Mouse (Mus musculus) layer of hippocampus, adult 6 months (tissue): Measurements from ENCODE around the gene Bag6. TPM values are rescaled to one million over a fixed set of nuclear protein-coding genes. Genes with fewer than 3 reads are reported as not detected.

Source experiments
- microRNA-seq: library from miRNA; unstranded; fragments of <30 nt; microRNA quantifications from one replicate; pipeline ENCODE4 v1.2.0, GENCODE M21; 2020
- polyA plus RNA-seq: library from polyadenylated mRNA; unstranded; fragments of <200 nt; fragmentation: Nextera tagmentation; gene quantifications from 2 replicates; pipeline ENCODE4 v1.2.3, GENCODE M21; 2021

The Bag6 gene
- polyA plus RNA-seq, 1 experiment from 2014 or later: 90.8 TPM

Small RNA genes within 50 kb of the gene (microRNA-seq; reads per million reads assigned to microRNA genes)
- not detected for gene Mir6973a

Other genes with a start within 250 kb of the Bag6 start
- gene C2, start 236.9 kb upstream of the Bag6 start, polyA plus RNA-seq: 1.3 and 2.0 TPM in 2 replicates
- gene Ehmt2, start 236.7 kb upstream of the Bag6 start, polyA plus RNA-seq: 21.5 and 22.0 TPM in 2 replicates
- 0.29 and 0.30 TPM in 2 replicates for gene Slc44a4, start 220.7 kb upstream of the Bag6 start, polyA plus RNA-seq
- 24.8 and 26.2 TPM in 2 replicates for gene Neu1, start 203.9 kb upstream of the Bag6 start, polyA plus RNA-seq
- 0.90 and 1.3 TPM in 2 replicates for gene Hspa1b, start 175.9 kb upstream of the Bag6 start, polyA plus RNA-seq
- gene Gm20481, start 165.3 kb upstream of the Bag6 start, polyA plus RNA-seq: not detected in 2 replicates
- 7.2 and 7.7 TPM in 2 replicates for gene Hspa1a, start 163.0 kb upstream of the Bag6 start, polyA plus RNA-seq
- 0.60 and 0.84 TPM in 2 replicates for gene Hspa1l, start 162.5 kb upstream of the Bag6 start, polyA plus RNA-seq
- 35.2 and 42.4 TPM in 2 replicates for gene Lsm2, start 153.3 kb upstream of the Bag6 start, polyA plus RNA-seq
- 20.0 and 21.5 TPM in 2 replicates for gene Vars, start 134.2 kb upstream of the Bag6 start, polyA plus RNA-seq
- 0.20 TPM in 1 of 2 replicates, not detected in the other for gene Vwa7, start 118.6 kb upstream of the Bag6 start, polyA plus RNA-seq
- 0.62 and 0.97 TPM in 2 replicates for gene Sapcd1, start 107.2 kb upstream of the Bag6 start, polyA plus RNA-seq
- gene Msh5, start 88.4 kb upstream of the Bag6 start, polyA plus RNA-seq: 0.33 and 0.59 TPM in 2 replicates
- 28.2 and 29.7 TPM in 2 replicates for gene Clic1, start 85.2 kb upstream of the Bag6 start, polyA plus RNA-seq
- gene Ddah2, start 76.1 kb upstream of the Bag6 start, polyA plus RNA-seq: 18.0 and 23.6 TPM in 2 replicates
- not detected in 2 replicates for gene Ly6g6c, start 69.8 kb upstream of the Bag6 start, polyA plus RNA-seq
- gene Mpig6b, start 69.0 kb upstream of the Bag6 start, polyA plus RNA-seq: 0.06 TPM in 1 of 2 replicates, not detected in the other
- gene Ly6g6e, start 58.3 kb upstream of the Bag6 start, polyA plus RNA-seq: 4.4 and 4.6 TPM in 2 replicates
- gene Ly6g6d, start 57.1 kb upstream of the Bag6 start, polyA plus RNA-seq: 1.2 and 2.3 TPM in 2 replicates
- gene Ly6g6f, start 49.6 kb upstream of the Bag6 start, polyA plus RNA-seq: 1.2 and 2.1 TPM in 2 replicates
- 86.3 and 93.9 TPM in 2 replicates for gene Abhd16a, start 45.9 kb upstream of the Bag6 start, polyA plus RNA-seq
- not detected in 2 replicates for gene Ly6g5c, start 26.9 kb upstream of the Bag6 start, polyA plus RNA-seq
- not detected in 2 replicates for gene Ly6g5b, start 19.8 kb upstream of the Bag6 start, polyA plus RNA-seq
- gene Gpank1, start 13.7 kb upstream of the Bag6 start, polyA plus RNA-seq: 16.5 and 19.1 TPM in 2 replicates
- gene Csnk2b, start 13.1 kb upstream of the Bag6 start, polyA plus RNA-seq: 212 and 242 TPM in 2 replicates
- 24.7 and 40.7 TPM in 2 replicates for gene D17H6S53E, start 8.8 kb upstream of the Bag6 start, polyA plus RNA-seq
- not detected in 2 replicates for gene Apom, start 3.1 kb upstream of the Bag6 start, polyA plus RNA-seq
- gene Prrc2a, start 29.7 kb downstream of the Bag6 start, polyA plus RNA-seq: 25.5 and 33.2 TPM in 2 replicates
- gene Aif1, start 40.9 kb downstream of the Bag6 start, polyA plus RNA-seq: 37.6 and 39.5 TPM in 2 replicates
- gene Lst1, start 53.3 kb downstream of the Bag6 start, polyA plus RNA-seq: 28.9 and 30.2 TPM in 2 replicates
- 1.2 and 1.4 TPM in 2 replicates for gene Ltb, start 59.3 kb downstream of the Bag6 start, polyA plus RNA-seq
- 0.09 and 0.19 TPM in 2 replicates for gene Tnf, start 66.8 kb downstream of the Bag6 start, polyA plus RNA-seq
- gene Lta, start 70.2 kb downstream of the Bag6 start, polyA plus RNA-seq: 0.14 and 0.16 TPM in 2 replicates
- gene Gm16181, start 85.7 kb downstream of the Bag6 start, polyA plus RNA-seq: not detected in 2 replicates
- gene Atp6v1g2, start 98.5 kb downstream of the Bag6 start, polyA plus RNA-seq: 685 and 716 TPM in 2 replicates
- gene Nfkbil1, start 100.6 kb downstream of the Bag6 start, polyA plus RNA-seq: 6.4 and 9.7 TPM in 2 replicates
- 193 and 215 TPM in 2 replicates for gene Ddx39b, start 106.6 kb downstream of the Bag6 start, polyA plus RNA-seq
- gene H2-D1, start 127.6 kb downstream of the Bag6 start, polyA plus RNA-seq: 68.9 and 78.2 TPM in 2 replicates
- gene H2-Q1, start 185.2 kb downstream of the Bag6 start, polyA plus RNA-seq: 0.13 TPM in 1 of 2 replicates, not detected in the other
- 0.13 and 0.69 TPM in 2 replicates for gene H2-Q2, start 207.1 kb downstream of the Bag6 start, polyA plus RNA-seq
- gene H2-Q4, start 244.4 kb downstream of the Bag6 start, polyA plus RNA-seq: 0.09 and 0.36 TPM in 2 replicates